Mouse (Mus musculus): ENCODE data around the gene Ccnk. TPM values are rescaled to one million over a fixed set of nuclear protein-coding genes. Genes with fewer than 3 reads are reported as not detected.

Ccnk gene
- total and polyA plus RNA-seq, 2 experiments from 2014 or later, result 1.5 to 4.3 TPM

DNA sequence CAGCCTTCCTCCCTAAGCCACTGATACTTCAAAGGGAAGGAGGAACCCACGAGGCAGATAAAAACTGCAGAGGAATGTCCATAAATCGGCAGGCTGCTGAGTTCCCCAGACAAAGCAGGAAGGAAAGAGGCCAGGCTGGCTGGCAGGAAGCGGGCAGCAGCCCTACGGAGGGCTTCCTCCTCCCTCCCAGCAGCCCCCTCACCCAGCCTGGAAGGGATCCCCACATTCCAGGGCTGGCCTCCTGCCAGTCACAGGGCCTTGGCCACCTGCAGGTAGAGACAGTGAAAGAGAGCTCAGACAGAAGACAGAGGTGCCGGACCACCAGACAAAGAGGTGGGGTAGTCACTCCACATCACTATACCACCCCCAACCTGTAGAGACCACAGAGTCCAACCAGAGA is 32.7 kb downstream of the Ccnk start:
- ATAC-seq (ENCODE audit: insufficient read depth, low read depth) (no peak), DNase-seq (ENCODE audit: low spot score) (no peak)
- Histone ChIP-seq H3K4me2 (ENCODE audit: low read depth, low read length) (no peak overlapping the region), H3K4me3 (ENCODE audit: low read depth, low read length) (no peak overlapping the region), H3K9me3 (replicated peaks; ENCODE audit: control insufficient read depth, low read length) (no peaks in the 10 kb centered on the region), H3K27ac (ENCODE audit: low read depth) (no peak overlapping the region), H3K4me1 (ENCODE audit: control insufficient read depth, insufficient read depth) (peaks cover 31% of the 10 kb centered on the region), H3K27me3 (ENCODE audit: control insufficient read depth, insufficient read depth, low read length) (no peaks in the 10 kb centered on the region), H3K36me3 (replicated peaks; ENCODE audit: control insufficient read depth, insufficient read depth, low read length) (0 out of 2 replicates have a peak, but pooled peaks cover 4% of the 10 kb centered on the region), H3K9ac (replicated peaks; ENCODE audit: low read depth, low read length) (no peak overlapping the region)
- WGBS, result 42% methylated on average over 5 of the region's 5 CpGs
- TF ChIP-seq EP300 (IDR thresholded peaks at IDR 0.05; ENCODE audit: low read depth), result no peak
- no peak for TF ChIP-seq CTCF (IDR thresholded peaks at IDR 0.05; ENCODE audit: low read depth)

DNA sequence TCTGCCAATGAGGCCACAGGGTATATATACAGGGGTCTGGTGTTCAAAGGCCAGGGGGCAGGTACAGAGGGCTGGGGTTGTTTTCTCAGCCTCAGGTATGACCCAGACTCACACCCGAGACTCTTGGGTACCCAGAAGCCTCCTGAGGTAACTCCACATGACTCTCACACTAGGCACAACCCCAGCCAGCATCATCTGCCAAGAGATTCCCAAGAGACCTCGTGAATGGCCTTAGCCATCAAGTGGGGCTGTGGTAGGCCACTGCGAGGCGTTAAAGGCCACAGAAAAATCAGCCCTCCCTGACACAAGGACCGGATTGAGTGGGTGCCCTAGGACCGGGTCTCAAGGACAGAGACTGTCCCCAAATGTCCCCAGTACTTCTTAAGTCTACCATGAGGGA is 33.1 kb downstream of the Ccnk start:
- no peak for TF ChIP-seq EP300 (IDR thresholded peaks at IDR 0.05; ENCODE audit: low read depth)
- no peak for TF ChIP-seq CTCF (IDR thresholded peaks at IDR 0.05; ENCODE audit: low read depth)
- Histone ChIP-seq H3K36me3 (replicated peaks; ENCODE audit: control insufficient read depth, insufficient read depth, low read length) (no peaks in the 10 kb centered on the region), H3K9me3 (replicated peaks; ENCODE audit: control insufficient read depth, low read length) (no peaks in the 10 kb centered on the region), H3K4me2 (ENCODE audit: low read depth, low read length) (no peak overlapping the region), H3K4me1 (ENCODE audit: control insufficient read depth, insufficient read depth) (peaks cover 31% of the 10 kb centered on the region), H3K4me3 (ENCODE audit: low read depth, low read length) (no peak overlapping the region), H3K27me3 (ENCODE audit: control insufficient read depth, insufficient read depth, low read length) (no peaks in the 10 kb centered on the region), H3K27ac (ENCODE audit: low read depth) (no peak overlapping the region), H3K9ac (replicated peaks; ENCODE audit: low read depth, low read length) (no peak overlapping the region)
- DNase-seq (ENCODE audit: low spot score) (no peak), ATAC-seq (ENCODE audit: insufficient read depth, low read depth) (no peak)
- WGBS, result 69% methylated on average over 6 of the region's 6 CpGs

DNA sequence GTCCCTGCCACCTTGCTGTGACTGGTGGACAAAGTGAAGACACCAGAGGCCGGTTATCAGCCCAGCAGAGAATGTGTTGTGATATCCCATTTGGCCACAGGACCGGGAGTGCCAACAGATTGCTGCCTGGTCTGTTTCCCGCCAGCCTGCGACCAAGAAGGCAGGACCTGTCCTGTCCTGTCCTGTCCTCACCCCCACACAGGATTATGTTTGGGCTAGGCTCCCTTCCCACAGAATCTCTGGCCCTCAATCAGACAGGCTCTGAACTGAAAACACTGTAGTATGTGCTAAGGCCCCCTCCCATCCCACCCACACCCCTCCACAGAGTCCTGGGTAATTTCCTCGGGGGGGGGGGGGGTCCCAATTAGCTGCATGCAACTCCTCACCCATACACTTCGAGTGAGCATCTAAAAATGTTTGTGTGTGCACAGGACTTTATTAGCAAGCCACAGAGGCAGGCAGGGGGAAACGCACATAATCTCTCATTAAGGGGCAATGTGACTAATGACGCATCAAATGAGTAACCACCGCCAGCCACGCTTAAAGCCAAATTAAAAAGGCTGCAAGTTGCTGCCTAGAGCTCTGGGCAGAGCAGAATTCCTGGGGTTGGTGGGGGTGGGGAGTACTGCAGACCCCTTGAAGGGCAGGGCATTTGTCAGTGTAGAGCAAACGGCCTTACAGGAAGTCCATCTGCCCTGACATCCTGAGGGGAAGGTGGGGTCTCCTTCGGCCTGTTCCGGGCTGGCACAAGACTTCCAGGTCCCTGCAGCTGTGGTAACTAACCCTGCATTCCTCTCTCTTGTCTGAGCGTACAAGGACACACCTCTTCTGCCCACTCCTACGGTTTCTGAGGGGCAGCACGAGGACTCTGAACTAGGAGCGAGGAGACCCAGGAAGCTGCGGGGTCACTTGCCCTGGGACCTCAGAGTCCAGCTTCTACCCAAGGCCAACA is 34.0 kb downstream of the Ccnk start:
- ATAC-seq (ENCODE audit: insufficient read depth, low read depth), result no peak
- H3K27ac ChIP-seq (ENCODE audit: low read depth), result no peak overlapping the region
- no peak for TF ChIP-seq EP300 (IDR thresholded peaks at IDR 0.05; ENCODE audit: low read depth)
- TF ChIP-seq CTCF (IDR thresholded peaks at IDR 0.05; ENCODE audit: low read depth), result no peak
- H3K4me2 ChIP-seq (ENCODE audit: low read depth, low read length), result no peak overlapping the region
- no peaks in the 10 kb centered on the region for H3K36me3 ChIP-seq (replicated peaks; ENCODE audit: control insufficient read depth, insufficient read depth, low read length)
- DNase-seq (ENCODE audit: low spot score), result no peak
- H3K27me3 ChIP-seq (ENCODE audit: control insufficient read depth, insufficient read depth, low read length), result no peaks in the 10 kb centered on the region
- H3K4me3 ChIP-seq (ENCODE audit: low read depth, low read length), result no peak overlapping the region
- WGBS, result 40% methylated on average over 18 of the region's 18 CpGs
- peaks cover 31% of the 10 kb centered on the region for H3K4me1 ChIP-seq (ENCODE audit: control insufficient read depth, insufficient read depth)
- H3K9ac ChIP-seq (replicated peaks; ENCODE audit: low read depth, low read length), result no peak overlapping the region
- H3K9me3 ChIP-seq (replicated peaks; ENCODE audit: control insufficient read depth, low read length), result no peaks in the 10 kb centered on the region

GRCm38 (mm10) chr12:108215090-108215489 is 35.7 kb downstream of the Ccnk start:
- Histone ChIP-seq H3K36me3 (replicated peaks; ENCODE audit: control insufficient read depth, insufficient read depth, low read length) (no peaks in the 10 kb centered on the region), H3K9ac (replicated peaks; ENCODE audit: low read depth, low read length) (no peak overlapping the region), H3K4me1 (ENCODE audit: control insufficient read depth, insufficient read depth) (peaks cover 35% of the 10 kb centered on the region), H3K4me3 (ENCODE audit: low read depth, low read length) (no peak overlapping the region), H3K27ac (ENCODE audit: low read depth) (no peak overlapping the region), H3K9me3 (replicated peaks; ENCODE audit: control insufficient read depth, low read length) (no peaks in the 10 kb centered on the region), H3K27me3 (ENCODE audit: control insufficient read depth, insufficient read depth, low read length) (no peaks in the 10 kb centered on the region), H3K4me2 (ENCODE audit: low read depth, low read length) (no peak overlapping the region)
- WGBS, result 48% methylated on average over 8 of the region's 8 CpGs
- no peak for TF ChIP-seq EP300 (IDR thresholded peaks at IDR 0.05; ENCODE audit: low read depth)
- TF ChIP-seq CTCF (IDR thresholded peaks at IDR 0.05; ENCODE audit: low read depth), result no peak; the same call in 1 of the 2 replicates
- ATAC-seq (ENCODE audit: insufficient read depth, low read depth) (no peak; the same call in 1 of the 2 replicates), DNase-seq (ENCODE audit: low spot score) (no peak)

DNA sequence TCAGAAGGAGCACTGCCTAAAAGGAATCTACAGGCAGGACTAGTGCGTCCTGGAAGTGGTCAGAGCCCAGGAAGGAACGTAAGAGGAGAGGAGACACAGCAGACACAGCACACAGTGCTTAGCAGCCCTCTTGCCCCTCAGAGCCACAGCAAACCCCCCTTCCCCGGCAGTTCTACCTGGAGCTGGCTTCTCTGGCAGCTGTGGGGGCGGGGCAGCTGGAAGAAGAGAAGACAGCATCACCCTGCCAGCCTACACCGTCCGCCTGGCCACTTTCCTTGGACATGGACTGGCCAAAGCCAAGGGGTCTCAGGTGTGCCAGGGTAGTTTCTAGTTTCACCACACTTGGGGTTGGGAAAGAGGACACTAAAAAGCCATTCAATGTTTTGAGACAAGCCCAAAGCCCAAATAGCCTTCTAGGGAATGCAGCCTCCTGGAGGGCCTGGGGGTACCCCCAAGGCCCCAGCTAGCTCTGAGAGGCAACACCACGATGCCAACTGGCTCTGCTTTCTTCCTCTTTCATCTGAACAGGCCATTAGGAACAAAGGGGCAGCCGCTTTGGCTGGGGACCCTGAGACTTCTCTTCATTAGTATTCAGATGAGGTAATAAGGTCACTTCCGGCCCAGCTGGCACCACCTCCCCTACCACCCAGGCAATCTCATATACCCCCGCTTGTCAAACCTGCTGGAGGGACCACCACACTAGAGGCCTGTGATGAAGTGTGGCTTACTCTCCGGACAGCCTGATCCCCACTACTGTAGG is 37.4 kb downstream of the Ccnk start:
- no peak for TF ChIP-seq CTCF (IDR thresholded peaks at IDR 0.05; ENCODE audit: low read depth)
- no peak for TF ChIP-seq EP300 (IDR thresholded peaks at IDR 0.05; ENCODE audit: low read depth)
- no peak overlapping the region for H3K27ac ChIP-seq (ENCODE audit: low read depth)
- no peak for DNase-seq (ENCODE audit: low spot score)

More for the DNA sequence above, 37.4 kb downstream of the Ccnk start:
- Histone ChIP-seq H3K36me3 (replicated peaks; ENCODE audit: control insufficient read depth, insufficient read depth, low read length) (no peaks in the 10 kb centered on the region), H3K4me2 (ENCODE audit: low read depth, low read length) (no peak overlapping the region), H3K4me3 (ENCODE audit: low read depth, low read length) (no peak overlapping the region), H3K9ac (replicated peaks; ENCODE audit: low read depth, low read length) (no peak overlapping the region), H3K27me3 (ENCODE audit: control insufficient read depth, insufficient read depth, low read length) (no peaks in the 10 kb centered on the region), H3K4me1 (ENCODE audit: control insufficient read depth, insufficient read depth) (peaks cover 32% of the 10 kb centered on the region), H3K9me3 (replicated peaks; ENCODE audit: control insufficient read depth, low read length) (no peaks in the 10 kb centered on the region)
- WGBS, result 86% methylated on average over 11 of the region's 11 CpGs
- ATAC-seq (ENCODE audit: insufficient read depth, low read depth), result no peak
